Mouse (Mus musculus): ENCODE measurements around the gene Atg10.

Gene Atg10

DNA sequence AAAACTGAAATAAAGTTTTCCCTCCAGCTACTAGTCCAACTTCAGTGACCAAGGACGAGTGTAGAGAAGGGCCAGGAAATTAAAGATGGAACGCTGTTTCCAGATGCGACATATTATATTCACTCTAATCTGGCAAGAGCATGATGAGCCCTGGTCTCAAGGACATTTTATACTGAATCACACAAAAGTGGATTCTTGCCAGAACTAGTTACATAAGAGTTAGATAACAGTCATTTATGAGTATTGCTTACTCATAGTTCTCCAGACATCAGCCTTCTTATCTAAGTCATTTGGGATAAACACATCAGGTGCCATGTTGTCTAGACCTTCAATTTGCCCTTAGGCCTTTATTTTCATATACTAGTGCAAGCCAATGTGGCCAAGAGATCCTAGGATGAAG lies 108.9 kb downstream of the Atg10 start:
- no peak for DNase-seq (ENCODE audit: low spot score)

DNA sequence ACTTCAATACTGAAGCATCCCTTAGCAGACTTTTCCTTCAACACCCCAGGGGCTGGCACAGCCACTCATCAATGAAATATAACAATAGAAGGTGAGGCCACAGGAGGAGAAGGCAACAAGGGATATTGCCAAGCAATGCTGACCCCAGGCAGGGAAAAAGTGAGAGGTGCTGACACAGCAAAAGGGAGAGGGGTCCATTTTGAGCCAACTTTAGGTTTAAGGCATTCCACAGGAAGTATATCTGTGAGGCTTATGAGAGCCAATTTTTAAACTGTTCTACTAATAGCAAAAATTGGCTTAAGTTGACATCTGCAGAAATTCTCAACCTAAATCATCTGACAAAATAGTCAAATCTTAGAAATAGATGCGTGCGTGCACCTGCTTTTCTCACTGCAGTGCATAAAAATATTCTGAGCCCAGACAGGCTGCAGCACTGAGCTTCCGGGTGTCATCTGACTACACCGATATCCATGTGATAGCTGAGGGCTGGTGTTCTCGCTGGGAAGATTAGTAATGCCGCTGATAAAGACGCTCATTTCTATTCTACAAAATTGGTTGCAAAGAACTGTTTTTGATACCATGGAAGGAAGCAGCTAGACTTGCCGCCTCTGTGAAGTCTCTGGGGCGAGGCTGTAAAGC lies 116.3 kb downstream of the Atg10 start:
- DNase-seq (ENCODE audit: low spot score) = no peak

DNA sequence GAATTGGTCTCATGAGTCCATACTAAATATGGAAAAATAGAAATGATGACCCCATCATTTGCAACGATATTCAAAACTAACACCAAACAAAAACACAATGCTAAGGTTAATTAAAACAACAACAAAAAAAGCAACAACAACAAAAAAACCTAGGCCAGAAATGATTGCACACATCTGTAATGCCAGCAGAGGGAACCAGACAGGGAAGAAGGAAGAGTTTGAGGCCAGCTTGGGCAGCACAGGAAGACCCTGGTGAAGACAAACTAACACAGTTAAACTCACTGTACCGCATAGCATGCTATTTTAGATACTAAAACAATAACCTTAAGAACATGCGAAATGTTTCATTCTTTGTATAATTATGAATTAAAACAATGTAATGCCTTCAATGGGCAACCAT lies 121.5 kb downstream of the Atg10 start:
- no peak for DNase-seq (ENCODE audit: low spot score)

DNA sequence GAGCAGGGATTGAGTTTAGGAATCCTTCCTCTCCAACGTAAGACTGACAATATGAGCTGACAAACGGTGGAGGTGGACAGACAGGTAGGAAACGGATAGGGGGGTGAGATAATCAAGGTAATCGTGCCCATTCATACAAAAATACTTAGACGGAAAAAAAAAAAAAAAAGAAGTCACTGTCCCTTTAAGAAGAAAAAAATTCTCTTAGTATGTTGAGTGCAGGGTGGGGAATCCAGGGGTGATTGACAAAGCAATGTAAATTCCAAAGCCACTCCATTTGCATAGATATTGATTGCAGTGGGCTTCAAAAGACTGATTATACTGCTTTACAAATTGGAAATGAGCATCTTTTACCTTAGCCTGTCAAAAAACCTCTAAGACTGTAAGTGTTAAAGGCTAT lies 123.4 kb downstream of the Atg10 start:
- DNase-seq (ENCODE audit: low spot score) = no peak

DNA sequence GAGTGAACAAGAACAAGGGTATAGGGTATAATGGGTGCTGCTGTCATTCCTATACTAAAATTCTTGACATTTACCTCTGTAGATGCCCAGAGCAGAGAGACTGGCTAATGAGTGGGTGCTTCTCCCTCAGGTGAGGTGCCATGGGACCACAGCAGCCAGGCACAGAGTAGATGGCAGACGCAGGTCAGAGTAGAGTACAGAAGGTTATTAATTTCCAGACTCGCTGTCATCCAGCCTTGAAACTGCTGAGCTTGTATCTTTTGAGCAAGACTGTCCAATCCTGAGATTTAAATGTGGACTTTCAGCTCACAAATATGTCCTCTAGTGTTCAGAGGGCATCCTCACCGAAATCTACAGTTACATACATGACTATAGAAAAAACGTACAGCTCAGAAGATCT lies 128.9 kb downstream of the Atg10 start:
- no peak for DNase-seq (ENCODE audit: low spot score)

DNA sequence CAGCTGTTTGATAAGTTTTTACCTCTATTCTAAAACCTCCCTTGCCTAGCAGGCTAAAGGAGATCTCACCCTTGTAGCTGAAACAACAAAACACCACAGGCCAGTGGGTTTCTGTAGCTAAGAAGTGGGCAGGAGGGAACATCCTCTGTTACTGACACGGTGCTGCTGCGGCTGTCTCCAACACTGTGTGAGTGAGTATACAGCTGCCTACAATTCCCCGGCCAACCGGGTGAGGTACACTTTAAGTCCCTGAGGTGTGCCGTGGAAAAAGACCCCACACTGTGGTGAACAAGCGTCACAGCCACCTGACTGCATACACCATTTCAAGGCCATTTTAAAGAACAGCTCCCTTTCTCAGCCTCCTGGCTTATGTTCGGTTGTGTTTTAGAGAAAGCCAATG lies 129.6 kb downstream of the Atg10 start:
- no peak for DNase-seq (ENCODE audit: low spot score)

DNA sequence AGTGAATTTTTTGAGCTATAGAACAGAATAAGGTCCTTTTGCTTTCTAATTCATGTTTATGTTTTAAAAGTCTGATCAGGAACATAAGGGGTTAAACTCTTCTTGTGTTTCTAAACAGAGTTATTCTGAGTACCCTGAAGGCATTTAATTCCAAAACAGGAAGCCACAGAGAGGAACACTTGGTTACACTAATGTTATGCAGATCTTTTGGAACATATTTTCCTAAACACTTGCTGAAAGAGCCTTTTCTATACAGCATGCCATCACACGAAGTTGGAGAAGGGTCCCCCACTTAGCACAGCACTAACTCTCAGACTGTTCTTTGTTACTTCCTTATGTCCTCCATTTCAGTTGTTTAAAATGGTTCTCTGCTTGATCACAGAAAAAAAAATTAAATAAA lies 130.2 kb downstream of the Atg10 start:
- no peak for DNase-seq (ENCODE audit: low spot score)

DNA sequence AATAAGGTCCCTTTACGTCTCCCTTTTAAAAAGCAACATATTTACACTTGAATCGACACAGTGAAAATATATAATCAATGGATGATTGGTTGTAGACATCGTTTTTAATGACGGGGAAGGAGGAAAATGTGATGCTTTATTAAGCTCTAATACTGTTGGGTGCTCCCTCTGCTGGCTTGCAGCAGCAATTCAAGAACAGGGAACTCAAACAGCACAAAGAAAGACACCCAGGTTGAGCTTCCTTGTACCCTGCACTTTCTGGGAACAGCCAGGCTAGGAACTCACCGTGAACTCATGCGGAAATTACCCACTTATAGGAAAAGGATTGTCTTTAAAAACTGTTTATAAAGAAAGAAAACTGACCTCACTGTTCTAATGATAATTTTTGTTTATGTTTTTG lies 130.6 kb downstream of the Atg10 start:
- peak; percentile 10 for DNase-seq (ENCODE audit: low spot score)

DNA sequence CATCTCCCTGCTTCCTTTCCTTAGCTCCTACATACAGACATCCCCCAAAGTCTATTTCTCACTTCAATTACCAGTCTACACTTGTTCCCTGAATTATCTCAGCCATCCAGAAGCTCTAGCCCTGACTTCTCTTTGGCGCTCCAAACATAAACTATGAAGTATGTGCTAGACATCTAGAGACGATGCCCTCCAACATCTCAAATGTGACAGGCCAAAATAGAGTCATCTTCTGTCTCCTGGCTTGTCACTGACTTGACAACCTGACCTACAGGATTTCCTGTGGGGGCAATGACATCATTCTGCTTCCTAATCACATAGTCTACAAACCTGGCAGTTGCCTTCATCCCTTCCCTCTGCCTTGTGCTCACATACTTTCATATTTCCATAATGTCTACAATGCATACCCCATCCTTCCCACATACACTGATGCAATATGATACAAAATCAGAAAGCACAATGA lies 132.0 kb downstream of the Atg10 start:
- DNase-seq (ENCODE audit: low spot score) = no peak

DNA sequence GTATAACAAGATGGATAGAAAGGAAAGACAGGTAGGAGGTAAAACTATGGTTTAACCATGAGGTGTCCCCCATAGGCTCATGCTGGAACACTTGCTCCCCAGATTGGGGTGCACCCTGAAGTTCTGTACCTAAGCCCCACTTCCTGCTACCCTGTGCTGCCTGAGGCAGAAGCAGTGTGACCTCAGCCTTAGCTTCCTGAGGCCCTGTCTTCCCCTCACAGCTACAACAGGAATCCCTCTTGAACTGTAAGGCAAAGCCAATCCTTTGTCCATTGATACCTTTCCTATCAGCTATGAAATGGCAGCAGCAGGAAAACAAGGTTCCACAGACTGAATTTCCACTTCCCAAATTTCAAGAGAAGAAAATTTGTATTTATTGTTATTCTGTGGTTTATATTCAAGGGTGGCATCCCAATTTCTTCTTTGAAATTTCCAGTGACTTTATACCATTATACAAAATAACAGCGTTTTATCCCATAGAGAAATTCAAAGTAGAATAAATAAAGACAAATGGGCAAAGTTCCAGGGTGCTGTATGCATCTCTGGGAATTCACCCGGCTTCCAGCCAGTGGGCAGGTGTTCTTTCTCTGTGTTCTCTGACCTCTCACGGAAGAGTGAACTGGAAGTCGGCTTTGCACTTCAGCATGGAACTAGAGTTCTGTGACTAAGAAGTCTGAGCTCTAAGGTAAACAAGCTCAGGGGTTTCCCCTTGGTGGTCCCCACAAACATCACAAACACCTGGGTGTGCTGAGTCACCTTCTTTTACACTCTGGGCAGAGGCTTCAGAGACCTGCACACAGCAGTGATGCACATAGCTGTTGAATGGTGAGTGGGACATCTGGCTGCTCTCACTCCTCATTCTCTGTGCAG lies 132.7 kb downstream of the Atg10 start:
- DNase-seq (ENCODE audit: low spot score) = no peak

DNA sequence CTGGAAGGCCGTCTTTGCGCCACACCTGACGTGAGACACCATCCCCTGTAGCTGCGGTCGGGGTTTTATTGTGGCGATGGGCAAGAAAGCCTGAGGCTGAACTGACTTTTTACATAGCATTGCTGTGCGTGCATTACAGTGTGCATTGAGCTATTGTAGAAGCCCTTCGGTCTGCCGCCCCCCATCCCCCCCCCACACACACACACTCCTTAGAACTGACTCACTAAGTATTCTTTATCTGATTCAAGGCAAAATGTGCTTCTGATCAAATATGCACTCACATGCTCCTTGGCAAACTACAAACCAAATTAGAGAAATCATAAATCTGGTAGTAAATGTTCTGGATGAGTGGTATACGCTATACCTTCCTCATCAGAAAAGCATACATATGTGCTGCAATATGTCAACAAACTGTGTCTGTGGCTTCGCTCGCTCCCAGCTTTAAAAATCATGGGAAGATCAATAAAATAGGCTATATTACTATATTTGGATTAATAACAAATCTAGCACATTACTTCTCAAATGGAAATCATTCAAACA lies 137.3 kb downstream of the Atg10 start:
- no peak for DNase-seq (ENCODE audit: low spot score)

DNA sequence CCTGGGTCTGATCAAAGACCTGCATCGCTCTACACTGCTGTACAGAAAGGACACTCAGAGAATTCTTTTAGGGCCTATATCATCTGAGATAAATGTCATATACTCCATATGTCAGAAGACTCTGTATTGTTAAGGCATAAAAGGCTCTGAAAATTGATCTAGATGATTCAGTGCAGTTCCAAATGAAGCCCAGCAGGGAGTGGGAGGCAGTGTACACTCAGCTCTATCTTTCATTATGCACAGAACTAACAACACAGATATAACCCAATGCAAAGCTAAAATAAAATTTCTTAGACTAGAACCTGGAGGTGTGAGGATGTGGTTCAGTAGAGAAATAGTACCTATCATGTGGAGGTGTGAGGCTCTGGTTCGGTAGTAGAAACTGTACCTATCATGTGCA lies 151.4 kb downstream of the Atg10 start:
- no peak for DNase-seq (ENCODE audit: low spot score)

DNA sequence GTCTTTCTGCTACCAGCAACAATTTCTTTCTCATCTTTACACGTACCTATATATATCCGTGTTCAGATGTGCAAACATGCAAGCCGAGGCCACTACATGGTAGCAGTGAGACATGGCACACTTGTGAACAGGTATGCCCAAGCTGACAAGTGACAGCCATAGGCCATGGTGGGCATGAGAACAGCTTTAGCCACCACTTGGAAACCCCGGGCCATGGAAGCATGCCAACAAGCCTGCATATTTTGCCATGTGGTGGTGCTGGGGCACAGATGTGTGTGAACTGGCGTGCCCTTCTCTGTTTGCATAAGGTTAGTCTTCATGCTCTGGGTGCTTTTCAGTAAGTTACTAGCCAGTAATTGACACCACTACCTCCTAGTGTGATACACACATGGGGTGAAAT lies 162.9 kb downstream of the Atg10 start:
- DNase-seq (ENCODE audit: low spot score) = no peak

DNA sequence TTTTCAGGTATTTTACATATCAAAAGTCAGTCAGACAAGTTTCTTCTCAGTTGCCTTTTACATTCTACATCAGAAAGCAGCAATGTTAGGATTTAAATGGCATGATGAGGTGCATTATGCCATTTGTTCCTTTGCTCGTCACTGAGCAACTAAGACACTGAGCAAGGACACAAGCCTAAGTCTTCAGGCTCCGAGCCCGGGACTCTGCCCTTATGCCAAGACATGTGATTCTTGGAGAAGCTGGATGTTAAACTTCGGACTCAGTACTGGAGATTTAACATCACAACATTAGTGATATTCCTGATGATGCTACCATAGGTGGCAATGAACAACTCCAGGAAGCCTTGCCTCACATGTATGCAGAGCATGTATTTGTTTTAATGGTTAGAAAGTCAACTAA lies 175.6 kb downstream of the Atg10 start:
- no peak for DNase-seq (ENCODE audit: low spot score)

DNA sequence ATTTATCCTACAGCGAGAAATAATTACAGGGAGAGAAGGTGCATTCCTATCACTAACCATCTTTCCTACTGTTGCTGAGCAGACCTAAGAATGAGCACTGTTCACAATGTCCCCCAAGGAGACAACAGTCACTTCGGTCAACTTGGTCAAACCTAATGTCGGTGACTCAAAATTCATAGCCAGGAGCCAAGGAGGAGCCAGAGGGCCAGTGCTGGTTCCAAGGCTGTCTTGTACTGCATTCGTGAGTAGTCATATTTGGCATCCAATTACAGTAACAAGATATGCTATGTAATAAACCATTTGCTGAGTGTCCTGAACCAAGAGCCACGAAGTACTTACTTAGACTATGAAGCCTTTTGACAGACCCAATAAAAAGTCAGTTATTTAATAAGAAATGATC lies 176.9 kb downstream of the Atg10 start:
- DNase-seq (ENCODE audit: low spot score) = no peak

DNA sequence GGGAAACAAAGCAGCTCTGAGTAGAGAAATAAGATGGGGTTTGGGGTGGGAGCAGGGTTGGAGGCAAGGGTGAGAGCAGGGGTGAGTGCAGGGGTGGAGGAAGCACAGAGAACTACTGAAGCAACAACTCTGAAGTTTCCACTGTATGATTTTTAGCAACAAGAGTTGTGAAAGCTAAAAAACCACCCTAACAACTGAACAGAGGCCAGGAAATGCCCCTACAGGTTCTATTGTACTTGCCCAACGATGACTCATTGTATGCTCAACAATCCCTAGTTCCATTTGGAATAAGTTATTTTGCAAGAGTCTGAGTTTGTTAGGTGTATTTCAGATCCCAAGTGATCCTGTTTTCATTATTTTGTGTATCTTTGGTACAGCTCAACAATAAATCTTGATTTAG lies 182.5 kb downstream of the Atg10 start:
- DNase-seq (ENCODE audit: low spot score) = no peak

DNA sequence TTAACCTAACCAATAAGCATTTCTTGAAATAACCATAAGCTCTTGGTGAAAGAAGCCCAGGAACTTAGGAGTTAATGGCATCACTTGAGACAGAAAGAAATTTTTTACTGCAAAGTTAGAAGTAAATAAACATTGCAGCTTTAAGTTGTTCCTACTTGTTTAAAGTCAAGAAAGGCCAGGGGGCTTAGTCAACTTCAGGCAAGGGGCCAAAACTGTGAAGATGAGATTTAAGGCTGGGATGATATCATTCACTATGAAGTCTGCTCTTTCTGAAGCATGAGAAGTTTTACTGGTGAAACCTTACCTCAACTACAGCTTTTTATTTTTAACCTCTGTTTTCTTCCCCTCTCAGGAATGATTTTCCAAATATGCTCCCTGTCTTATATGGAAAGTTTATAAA lies 183.3 kb downstream of the Atg10 start:
- no peak for DNase-seq (ENCODE audit: low spot score)

DNA sequence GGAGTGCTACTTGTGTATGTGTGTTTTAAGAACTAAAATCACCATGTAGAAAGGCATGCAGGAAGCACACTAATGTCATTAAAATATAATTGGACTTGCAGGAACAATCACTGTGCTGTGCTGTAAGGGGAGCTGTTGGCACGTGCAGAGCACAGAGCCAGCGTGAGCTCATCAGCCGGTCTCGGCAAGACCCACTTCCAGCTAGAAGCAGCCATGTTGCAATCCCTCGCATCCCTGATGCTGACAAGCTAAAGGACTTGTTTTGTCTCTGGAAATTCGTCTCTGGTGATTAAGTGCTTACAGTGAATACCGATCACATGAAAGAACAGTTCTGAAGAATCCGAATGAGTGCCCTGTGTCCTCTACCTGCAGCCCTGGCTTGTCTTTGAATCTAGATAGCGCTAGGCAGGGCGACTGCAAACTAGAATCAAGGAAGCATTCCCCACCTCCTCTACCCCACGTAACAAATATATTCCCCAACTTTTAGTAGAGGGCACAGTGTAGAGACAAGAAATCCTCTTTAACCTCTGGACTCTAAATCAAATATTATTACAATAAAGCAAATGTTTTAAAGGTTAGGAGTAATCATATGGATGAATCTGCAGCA lies 184.5 kb downstream of the Atg10 start:
- no peak for DNase-seq (ENCODE audit: low spot score)

DNA sequence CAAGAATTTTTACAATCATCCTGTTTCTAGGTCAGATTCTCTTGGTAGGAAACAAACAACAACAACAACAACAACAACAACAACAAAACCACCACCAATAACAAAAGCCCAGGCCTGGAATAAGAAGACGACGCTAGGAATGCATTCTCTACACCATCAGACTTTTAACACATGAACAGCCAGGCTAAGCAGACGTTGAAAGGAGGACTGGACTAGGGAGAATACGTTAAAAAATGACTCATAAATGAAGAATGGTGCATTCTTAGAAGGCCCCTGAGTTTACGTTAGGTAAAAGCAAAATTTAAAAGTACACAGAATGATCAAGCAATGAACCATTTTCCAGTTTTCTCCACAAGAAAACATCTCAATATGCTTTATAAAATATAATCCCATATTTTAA lies 185.1 kb downstream of the Atg10 start:
- no peak for DNase-seq (ENCODE audit: low spot score)

DNA sequence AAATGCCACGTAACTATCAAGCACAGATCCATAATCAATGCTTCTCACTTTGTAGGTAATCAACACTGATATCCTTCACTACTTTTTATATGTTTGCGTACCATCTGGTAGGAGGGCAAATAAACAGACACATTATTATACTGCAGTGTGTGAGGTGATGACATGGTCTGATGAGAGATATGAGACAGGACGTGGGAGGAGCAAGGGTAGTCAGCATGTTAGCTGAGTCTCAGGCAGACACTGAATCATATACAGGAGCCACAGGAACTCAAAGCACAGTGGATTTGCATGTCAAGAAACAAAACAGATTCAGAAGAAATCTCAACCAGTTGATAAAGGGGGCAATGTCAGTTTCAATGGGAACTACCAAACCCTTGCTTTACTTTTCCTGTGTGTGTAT lies 185.7 kb downstream of the Atg10 start:
- DNase-seq (ENCODE audit: low spot score) = no peak

DNA sequence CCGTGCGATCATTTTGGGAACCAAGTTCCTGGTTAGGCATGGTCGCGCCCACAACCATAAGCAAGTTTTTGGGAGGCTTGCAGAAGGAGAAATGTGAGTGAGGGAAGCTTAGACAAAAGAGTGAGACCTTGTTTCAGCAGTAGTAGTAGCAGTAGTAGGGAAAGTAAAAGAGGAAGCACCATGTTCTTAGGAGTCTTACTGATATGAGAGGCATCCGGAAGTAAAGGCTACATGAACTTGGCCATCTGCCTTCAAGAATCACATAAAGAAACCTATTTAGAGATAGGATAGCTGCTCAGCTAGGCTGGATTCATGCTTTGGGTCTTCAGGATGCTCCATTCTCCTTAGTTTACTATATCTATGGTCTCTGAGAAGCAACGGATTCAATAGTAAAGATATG lies 186.4 kb downstream of the Atg10 start:
- no peak for DNase-seq (ENCODE audit: low spot score)

DNA sequence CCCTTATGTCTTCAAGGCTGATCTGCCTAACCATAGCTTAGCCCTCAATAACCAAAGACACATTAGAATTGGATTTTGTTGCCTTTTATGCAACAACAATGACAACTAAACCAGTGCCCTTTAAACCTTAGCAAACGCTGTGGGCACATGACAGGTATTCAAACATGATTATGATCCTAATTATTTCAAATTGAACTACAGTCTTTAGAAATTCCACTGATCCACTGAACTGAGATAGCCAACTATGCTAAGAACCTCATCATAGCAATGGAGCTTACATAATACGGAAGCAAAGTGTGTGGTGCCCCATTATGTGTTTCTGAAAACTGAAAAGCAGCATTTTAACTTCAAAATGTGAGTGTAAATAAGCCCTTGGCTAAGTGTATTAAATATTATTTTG lies 191.9 kb downstream of the Atg10 start:
- no peak for DNase-seq (ENCODE audit: low spot score)

DNA sequence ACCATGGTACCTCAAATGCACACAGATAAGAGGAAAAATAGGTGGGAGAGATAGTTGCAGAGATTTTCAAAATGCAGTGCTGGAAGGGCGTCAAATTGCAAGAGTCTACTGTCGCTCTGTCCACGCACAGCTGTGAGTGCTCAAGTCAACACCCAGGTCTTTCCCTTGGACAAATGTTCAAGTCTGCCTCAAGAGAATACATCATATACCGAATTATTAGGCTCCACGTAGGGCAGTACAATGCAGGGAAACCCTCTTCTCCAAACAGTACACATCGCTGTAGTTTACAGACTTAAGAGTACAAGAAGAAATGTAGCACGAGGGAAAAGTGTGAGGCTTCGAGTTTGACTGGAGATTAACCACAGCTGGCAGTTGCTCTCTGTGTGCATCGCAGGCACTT lies 200.3 kb downstream of the Atg10 start:
- no peak for DNase-seq (ENCODE audit: low spot score)
